Mouse (Mus musculus) testis, adult 2 months (tissue): Measurements from ENCODE around the gene Isg20.

Experiments
- CTCF ChIP-seq: fragments of 200-500 bp; IDR thresholded peaks from 2 replicates; pipeline ENCODE4 v1.5.1; 2012; ENCODE audit warnings: low read depth, mild to moderate bottlenecking, inconsistent platforms, low read length, moderate library complexity; ENCODE audit not compliant: control insufficient read depth, insufficient read depth, insufficient replicate concordance
- POLR2A ChIP-seq: fragments of 200-500 bp; IDR thresholded peaks from 2 replicates; pipeline ENCODE4 v1.6.1; 2012; ENCODE audit warnings: low read depth, mild to moderate bottlenecking, inconsistent platforms, low read length, moderate library complexity; ENCODE audit not compliant: control insufficient read depth

DNA sequence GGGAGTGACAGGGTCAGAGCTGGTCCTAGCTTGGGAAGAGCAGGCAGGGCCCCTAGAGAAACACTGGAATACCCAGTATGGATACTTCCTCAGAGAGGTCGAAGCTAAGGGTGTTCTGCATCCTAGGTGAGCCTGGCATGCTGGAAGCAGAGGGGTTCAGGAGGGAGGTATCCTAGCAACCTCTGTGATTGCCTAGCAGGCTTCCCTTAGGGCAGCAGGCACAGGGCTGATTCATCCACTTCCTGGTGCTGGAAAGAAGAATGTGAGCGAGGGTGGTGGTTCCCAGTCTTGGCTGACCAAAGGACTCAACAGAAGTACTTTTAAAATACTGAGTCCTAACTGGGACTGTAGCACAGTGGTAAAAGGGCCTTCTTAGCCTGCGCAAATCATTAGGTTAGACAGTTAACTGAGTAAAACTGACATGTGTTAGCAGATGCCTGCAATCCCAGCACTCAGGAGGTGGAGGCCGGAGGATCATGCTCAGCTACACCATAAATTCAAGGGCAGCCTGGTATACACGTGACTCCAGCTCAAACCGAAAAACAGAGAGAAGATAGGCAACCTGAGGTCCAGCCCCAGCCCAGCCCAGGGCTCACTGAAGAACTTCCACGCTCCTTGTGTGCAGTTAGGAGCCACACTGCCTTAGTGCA is 49.3 kb upstream of the Isg20 start:
- TF ChIP-seq CTCF (no peak), POLR2A (no peak)
